Mouse (Mus musculus) spleen, adult 18-20 months (tissue): ENCODE data around the gene Gm20388.

ENCODE experiments used
- DNase-seq, 2 experiments: peaks; one replicate each; pipeline ENCODE4 v3.0.0; 2022; ENCODE audit warnings: mixed read lengths in 2 of 2

Gene Gm20388

GRCm38 (mm10) chr8:122762731-122763266 is 2852.2 kb downstream of the Gm20388 start:
- no peak for DNase-seq

- DNase-seq = peak; percentile 29 to 47
Observed at GRCm38 (mm10) chr8:122763267-122763738, 2852.7 kb downstream of the Gm20388 start.

DNA sequence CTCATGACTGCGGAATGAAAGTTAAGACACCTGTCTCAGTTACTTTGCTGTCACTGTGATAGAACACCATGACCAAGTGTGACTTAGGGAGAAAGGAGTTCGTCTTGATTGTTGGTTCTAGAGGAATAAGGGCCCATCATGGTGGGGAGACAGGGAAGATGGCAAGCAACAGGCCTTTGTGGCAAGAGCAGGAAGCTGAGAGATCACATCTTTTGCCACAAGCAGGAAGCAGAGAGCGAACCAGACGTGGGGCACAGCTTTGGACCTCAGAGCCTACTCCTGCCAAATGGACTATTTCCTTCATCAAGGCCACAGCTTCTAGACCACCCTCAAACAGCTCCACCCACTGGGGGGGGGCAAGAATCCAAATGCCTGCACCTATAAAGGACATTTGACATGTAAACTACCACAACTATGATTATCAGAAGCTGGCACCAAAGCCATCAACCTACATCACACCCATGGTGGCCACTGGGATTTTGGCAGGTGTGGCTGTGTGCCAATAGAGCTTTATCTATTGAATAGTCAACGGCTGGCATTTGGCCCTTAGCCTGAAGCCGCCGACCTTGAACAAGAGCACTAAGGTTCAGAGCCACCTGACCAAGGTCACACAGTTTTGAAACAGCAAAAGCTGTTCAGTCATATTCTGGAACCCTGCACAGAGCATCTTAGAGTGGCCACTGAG is 2854.3 kb downstream of the Gm20388 start:
- DNase-seq = no peak

DNA sequence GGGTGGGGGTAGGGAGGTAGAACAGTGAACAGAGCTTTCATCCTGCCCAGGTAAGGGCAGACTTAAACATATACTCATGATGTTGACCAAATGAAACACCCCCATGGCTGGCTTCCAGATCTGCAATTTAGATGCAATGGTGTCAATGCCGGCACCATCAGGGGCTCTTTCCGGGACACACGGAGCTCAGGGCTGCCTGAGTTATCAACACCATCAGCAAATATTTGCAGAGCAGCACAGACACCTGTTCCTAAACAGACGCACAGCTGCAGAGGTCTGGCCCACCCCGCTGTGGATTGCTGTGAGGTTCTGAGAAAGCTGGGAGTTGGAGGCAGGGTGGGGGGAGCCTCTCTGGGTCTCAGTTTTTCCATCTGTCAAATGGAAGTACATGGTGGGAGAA is 2855.5 kb downstream of the Gm20388 start:
- no peak for DNase-seq

DNA sequence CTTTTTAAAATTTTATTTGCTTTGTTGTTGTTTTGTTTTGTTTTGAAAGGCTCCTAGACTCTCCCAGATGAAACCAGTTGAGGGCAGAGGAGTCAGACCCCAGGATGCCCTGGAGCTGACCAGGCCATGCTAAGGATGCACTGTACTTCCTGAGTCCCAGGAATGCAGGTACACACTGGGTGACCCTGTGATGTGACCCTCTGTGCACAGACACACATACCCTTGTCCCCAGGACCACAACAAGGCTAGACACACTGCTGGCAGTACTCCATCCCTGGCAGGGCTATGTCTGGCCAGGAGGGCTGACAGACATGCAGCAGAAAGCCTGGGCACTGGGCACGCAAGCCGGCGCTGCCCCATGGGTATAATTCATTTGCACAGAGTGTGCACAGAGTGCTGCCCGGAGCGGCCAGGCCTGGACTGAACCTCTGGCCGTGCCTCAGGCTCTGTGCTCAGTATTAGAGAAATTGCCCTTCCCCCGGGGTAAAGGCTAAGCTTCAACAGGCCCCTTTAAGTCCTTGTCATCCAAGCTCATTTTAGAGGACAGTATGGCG is 2856.1 kb downstream of the Gm20388 start:
- DNase-seq = no peak

DNA sequence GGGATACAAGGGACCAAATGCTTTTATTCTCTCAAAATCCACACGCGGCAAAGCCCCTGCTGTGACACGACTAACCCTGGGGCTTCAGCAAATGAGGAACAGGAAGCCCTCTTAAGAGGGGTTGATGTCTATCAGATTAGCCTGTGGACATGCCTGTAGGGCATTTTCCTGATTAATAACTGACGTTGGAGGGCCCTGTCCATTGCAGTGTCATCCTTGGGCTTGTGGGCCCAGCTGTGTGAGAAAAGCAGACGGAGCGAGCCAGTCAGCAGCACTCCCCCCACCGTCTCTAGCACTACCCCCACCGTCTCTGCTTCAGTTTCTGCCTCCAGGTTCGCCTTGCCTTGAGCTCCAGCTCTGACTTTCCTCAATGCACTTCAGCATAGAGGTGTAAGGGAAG is 2856.6 kb downstream of the Gm20388 start:
- DNase-seq = no peak

GRCm38 (mm10) chr8:122769251-122770058 is 2858.8 kb downstream of the Gm20388 start:
- no peak for DNase-seq

GRCm38 (mm10) chr8:122772431-122773060 is 2861.9 kb downstream of the Gm20388 start:
- peak in 1 of 2 experiments; percentile 14 for DNase-seq

DNA sequence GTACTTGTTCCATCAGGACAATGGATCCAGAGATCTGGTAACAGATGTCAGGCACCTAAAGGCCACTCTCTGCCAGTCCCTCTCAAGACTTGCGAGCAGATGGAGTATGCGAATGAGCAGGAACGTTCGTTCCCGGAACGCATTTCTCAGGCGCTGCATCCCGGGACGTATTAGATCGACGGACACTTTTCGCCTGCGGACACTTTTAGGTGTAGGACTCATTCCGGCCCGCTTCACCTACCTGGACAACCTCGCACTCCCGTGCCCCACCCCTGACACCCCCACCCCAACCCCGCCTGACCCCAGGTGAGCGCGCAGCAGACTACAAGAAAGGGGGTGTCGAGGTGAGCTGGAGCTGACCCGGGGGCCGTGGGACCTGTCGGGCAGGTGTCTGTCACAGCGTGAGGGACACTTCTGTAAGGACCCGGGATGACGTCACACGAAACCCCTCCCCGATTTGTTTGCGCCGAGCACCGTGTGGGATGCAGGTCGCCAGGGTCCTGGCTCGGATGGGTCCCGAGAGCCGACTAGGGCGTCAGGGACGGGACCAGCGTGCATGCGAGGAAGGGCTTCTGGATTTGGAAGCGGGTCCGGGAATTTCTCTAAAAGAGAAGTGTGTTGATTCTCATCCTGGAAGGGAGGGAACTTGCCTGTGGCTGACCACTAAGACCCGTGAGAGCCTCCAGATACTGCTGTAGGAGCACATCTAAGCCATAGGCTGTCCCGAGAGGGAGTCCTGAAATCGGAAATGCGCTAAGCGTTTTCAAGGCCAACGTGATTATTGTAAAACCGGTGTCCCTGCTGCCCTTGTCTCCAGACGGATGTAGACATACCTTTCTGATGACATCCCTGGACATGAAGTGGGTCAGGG is 2864.9 kb downstream of the Gm20388 start, which contains the start of gene Acsf3:
Acsf3 (plus strand) TSS at position 202 of the 871 bp plus-strand sequence.
- DNase-seq = peak; percentile 36 to 57

DNA sequence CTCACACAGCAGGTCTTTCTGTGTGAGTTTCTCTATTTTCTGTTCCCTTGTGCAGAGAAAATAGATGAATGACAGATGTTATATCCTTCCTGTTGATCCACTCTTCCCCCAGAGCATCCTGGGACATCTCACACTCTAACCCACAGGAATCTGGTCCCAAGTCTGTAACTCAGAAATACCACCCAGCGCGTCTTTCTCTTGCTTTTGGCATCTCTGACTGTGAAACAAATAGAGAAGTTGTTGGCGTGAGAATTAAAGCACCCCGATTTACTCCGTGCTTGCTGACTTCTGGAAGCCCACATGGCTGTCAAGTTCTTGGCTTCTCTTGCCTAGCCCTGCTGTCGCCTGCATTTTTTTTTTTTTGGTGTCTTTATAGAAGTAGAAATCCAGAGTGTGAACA is 2867.1 kb downstream of the Gm20388 start:
- no peak for DNase-seq

GRCm38 (mm10) chr8:122778703-122779239 is 2868.1 kb downstream of the Gm20388 start:
- DNase-seq = no peak

DNA sequence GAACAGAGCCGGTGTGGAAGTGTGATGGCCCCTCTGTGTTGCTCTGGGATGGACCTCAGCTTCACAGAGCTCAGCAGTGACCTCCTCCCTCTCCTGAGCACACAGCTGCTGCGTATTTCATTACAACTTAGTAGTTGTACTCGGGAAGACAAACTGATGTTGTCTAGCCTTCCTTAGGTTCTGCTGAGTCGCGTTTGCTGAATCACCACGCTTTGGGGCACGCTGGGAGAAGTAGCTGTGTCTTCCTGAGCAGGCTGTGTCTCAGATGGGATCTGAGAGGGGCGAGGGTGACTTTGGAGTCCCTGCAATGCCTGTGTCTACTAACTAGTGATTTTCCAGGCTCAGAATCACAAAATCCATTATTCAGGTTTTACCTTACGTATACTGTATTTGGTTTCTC is 2868.6 kb downstream of the Gm20388 start:
- DNase-seq = no peak

GRCm38 (mm10) chr8:122784756-122785155 is 2874.1 kb downstream of the Gm20388 start:
- no peak for DNase-seq

GRCm38 (mm10) chr8:122789796-122790195 is 2879.2 kb downstream of the Gm20388 start:
- DNase-seq = no peak

GRCm38 (mm10) chr8:122793375-122794174 is 2882.9 kb downstream of the Gm20388 start:
- DNase-seq = no peak

GRCm38 (mm10) chr8:122794175-122794454 is 2883.5 kb downstream of the Gm20388 start:
- no peak for DNase-seq

DNA sequence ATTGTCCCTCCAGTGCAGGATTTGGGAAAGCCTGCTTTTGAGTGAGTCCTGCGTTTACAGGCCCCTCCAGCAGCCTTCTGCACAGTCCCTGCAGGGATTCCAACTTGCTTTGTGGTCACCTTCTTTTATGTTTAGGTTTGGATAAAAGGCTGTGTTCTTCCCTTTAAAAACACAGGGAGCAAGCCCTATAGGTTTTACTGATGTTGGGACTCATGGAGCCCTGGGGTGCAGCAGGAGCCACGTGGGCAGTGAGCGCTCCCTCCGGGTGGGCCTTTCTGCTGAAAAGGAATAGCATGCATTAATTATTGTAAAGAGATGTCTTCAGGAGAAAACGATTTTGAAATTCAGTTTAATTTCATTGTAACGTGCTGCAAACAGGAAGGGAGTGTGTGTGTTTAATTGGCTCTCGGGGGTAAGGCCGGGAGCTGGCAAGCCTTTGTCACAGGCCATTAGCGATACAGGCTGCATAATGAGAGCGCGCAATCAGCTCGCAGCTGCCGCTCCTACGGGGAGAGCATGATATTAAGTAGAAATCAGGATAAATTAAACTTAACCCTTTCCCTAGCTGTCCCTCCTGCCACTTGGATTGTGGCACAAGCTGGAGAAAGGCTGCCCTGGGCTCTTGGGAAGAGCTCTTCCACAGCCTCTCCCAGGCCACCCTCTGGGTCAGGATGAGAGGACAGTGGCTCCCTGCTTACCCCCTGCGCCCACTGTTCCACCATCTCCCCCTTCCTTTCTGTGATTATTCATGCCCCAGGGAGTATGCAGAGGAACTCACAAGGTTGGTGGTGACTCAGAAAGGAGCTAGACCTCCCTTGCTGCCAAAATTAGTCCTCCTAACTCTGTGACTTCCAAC is 2893.5 kb downstream of the Gm20388 start:
- no peak for DNase-seq

DNA sequence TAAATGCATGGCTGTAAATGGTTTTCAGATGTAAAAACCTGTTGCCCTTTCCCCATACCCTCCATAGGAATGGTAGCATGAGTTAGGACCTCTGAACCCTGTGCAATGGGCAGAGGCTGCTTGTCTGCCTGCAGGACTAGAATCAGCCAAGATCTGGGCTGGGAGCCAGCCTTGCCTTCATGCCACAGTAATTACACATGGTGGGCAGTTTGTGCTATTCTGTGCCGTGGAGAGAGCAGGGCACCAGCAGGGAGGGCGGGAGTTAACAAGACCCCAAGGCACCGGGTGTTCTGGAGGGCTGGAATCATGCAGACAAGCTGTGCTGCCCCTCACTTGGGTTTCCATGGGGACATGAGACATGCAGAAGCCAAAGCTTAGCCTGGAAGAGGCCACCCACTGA is 2894.7 kb downstream of the Gm20388 start:
- no peak for DNase-seq

GRCm38 (mm10) chr8:122806956-122807538 is 2896.4 kb downstream of the Gm20388 start:
- no peak for DNase-seq

GRCm38 (mm10) chr8:122807907-122808306 is 2897.3 kb downstream of the Gm20388 start:
- no peak for DNase-seq
